Mouse (Mus musculus) neural tube, embryonic 14.5 days (tissue): ENCODE measurements around the gene Hmgcll1. TPM values are rescaled to one million over a fixed set of nuclear protein-coding genes. Genes with fewer than 3 reads are reported as not detected.

Experiments
- ATAC-seq: fragments of 200-750 bp; cut with Nextera tagmentation; 2 replicates; pipeline ENCODE4 v1.8.0; 2017; ENCODE audit warnings: low read depth, mild to moderate bottlenecking, moderate TSS enrichment, moderate library complexity
- H3K27ac ChIP-seq: fragments of 300-500 bp; sonication (generic); 2 replicates; pipeline ENCODE4 v1.5.1; 2014; ENCODE audit warnings: low read depth, mild to moderate bottlenecking, control low read depth, low read length, moderate library complexity, mixed read lengths
- H3K27me3 ChIP-seq: fragments of 300-500 bp; sonication (generic); 2 replicates; pipeline ENCODE4 v1.6.1; 2014; ENCODE audit warnings: low read length; ENCODE audit not compliant: control insufficient read depth, insufficient read depth
- H3K36me3 ChIP-seq: fragments of 300-500 bp; sonication (generic); 2 replicates; pipeline ENCODE4 v1.6.1; 2014; ENCODE audit warnings: low read length, mixed read lengths; ENCODE audit not compliant: control insufficient read depth, insufficient read depth
- H3K4me1 ChIP-seq: fragments of 300-500 bp; sonication (generic); 2 replicates; pipeline ENCODE4 v1.6.1; 2014; ENCODE audit warnings: low read length; ENCODE audit not compliant: control insufficient read depth, insufficient read depth
- H3K4me2 ChIP-seq: fragments of 300-500 bp; sonication (generic); 2 replicates; pipeline ENCODE4 v1.6.1; 2014; ENCODE audit warnings: mild to moderate bottlenecking, low read depth, low read length, control low read depth
- H3K4me3 ChIP-seq: fragments of 300-500 bp; sonication (generic); 2 replicates; pipeline ENCODE4 v1.5.1; 2014; ENCODE audit warnings: low read depth, low read length, control low read depth, mixed read lengths
- H3K9ac ChIP-seq: fragments of 300-500 bp; sonication (generic); replicated peaks from 2 replicates; pipeline ENCODE4 v1.6.1; 2014; ENCODE audit warnings: low read depth, mild to moderate bottlenecking, control low read depth, low read length, mixed read lengths
- H3K9me3 ChIP-seq: fragments of 300-500 bp; sonication (generic); 2 replicates; pipeline ENCODE4 v1.6.1; 2016; ENCODE audit warnings: low read length; ENCODE audit not compliant: control insufficient read depth
- WGBS: fragments of 180-500 bp; shearing (Covaris S2); extraction: QIAGEN DNeasy Blood & Tissue Kit; methylation state at CpG from one replicate; pipeline ENCODE4 v1.1.7; 2014; 5-methylcytosine and 5-hydroxymethylcytosine counted together
- polyA plus RNA-seq: library from polyadenylated mRNA; unstranded; fragments of >200 nt; fragmentation: Nextera tagmentation; extraction: Ambion mirVana; gene quantifications from 2 replicates; pipeline ENCODE4 v1.2.1, GENCODE M21; 2014

Gene Hmgcll1
- polyA plus RNA-seq, 1 experiment from 2014 or later, result 29.9 TPM

DNA sequence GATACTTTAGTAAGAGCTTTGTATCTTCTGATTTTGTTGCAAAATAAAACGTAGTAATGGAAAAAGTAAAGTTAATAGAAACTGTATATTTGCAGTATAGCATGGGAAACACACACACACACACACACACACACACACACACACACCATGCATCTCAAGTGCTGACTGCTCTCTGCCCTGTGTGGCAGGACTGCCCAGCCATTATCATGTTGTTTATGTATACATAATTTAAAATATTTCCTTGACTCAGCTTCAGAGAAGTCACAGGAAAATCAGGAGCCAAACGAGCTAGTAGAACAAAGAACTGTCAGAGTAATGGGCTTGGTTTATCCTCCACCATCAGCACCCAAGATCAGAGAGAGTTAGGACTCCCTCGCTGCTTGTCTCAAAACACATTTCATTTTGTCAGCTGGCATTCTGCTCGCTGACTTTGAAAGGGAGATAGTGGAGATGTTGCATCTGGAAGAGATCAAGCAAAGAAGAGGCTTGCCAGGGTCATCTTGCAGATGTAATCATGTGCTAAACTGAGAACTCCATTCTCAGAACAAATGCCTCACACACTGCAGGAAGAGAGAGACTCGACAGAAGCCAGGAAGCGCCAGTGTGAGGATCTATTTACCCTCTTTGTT lies 7.2 kb upstream of the Hmgcll1 start:
- H3K36me3 ChIP-seq, result no peaks in the 10 kb centered on the region
- WGBS, result 56% methylated on average over 6 of the region's 6 CpGs
- ATAC-seq, result no peak
- H3K27me3 ChIP-seq, result no peaks in the 10 kb centered on the region
- H3K4me1 ChIP-seq, result no peaks in the 10 kb centered on the region
- no peak overlapping the region for H3K4me2 ChIP-seq
- no peaks in the 10 kb centered on the region for H3K9me3 ChIP-seq
- no peak overlapping the region for H3K4me3 ChIP-seq
- H3K27ac ChIP-seq, result no peak overlapping the region
- H3K9ac ChIP-seq, result no peak overlapping the region

GRCm38 (mm10) chr9:76013789-76014188 lies 866 bp upstream of the Hmgcll1 start:
- 88% methylated on average over 6 of the region's 6 CpGs for WGBS
- H3K4me3 ChIP-seq, result no peak overlapping the region
- no peak overlapping the region for H3K9ac ChIP-seq
- H3K27ac ChIP-seq, result no peak overlapping the region
- ATAC-seq, result no peak
- H3K4me2 ChIP-seq, result no peak overlapping the region
- no peaks in the 10 kb centered on the region for H3K4me1 ChIP-seq
- H3K36me3 ChIP-seq, result no peaks in the 10 kb centered on the region
- H3K27me3 ChIP-seq, result no peaks in the 10 kb centered on the region
- no peaks in the 10 kb centered on the region for H3K9me3 ChIP-seq

DNA sequence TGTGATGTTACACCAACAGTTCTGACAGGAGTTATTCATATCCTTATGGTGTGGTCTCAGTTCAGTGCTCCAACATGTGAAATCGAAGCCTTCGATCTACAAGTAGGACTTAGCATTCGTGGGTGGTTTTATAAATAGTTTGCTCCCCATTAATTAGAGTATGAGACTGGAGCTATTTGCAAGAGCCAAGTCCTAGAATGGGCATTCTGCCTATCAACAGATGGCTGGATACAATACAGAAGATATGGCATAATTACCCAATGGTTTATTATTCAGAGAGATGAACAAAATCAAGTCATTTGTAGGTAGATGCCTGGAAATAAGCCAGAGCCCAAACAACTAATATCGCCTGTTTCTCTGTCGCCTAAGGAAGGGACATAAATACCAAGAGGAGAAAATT lies 1.3 kb downstream of the Hmgcll1 start:
- Histone ChIP-seq H3K4me3 (no peak overlapping the region), H3K9me3 (no peaks in the 10 kb centered on the region), H3K27ac (no peak overlapping the region), H3K4me1 (no peaks in the 10 kb centered on the region), H3K4me2 (peak overlapping the region; percentile 83), H3K27me3 (no peaks in the 10 kb centered on the region), H3K36me3 (no peaks in the 10 kb centered on the region), H3K9ac (no peak overlapping the region)
- 86% methylated on average over 5 of the region's 5 CpGs for WGBS
- ATAC-seq, result no peak

- Histone ChIP-seq H3K27me3 (no peaks in the 10 kb centered on the region), H3K4me3 (no peak overlapping the region), H3K4me2 (no peak overlapping the region), H3K27ac (no peak overlapping the region), H3K36me3 (no peaks in the 10 kb centered on the region), H3K9ac (no peak overlapping the region), H3K4me1 (no peaks in the 10 kb centered on the region), H3K9me3 (no peaks in the 10 kb centered on the region)
- 93% methylated on average over 10 of the region's 10 CpGs for WGBS
- ATAC-seq, result no peak
Observed at GRCm38 (mm10) chr9:76016506-76016905, 1.9 kb downstream of the Hmgcll1 start.

DNA sequence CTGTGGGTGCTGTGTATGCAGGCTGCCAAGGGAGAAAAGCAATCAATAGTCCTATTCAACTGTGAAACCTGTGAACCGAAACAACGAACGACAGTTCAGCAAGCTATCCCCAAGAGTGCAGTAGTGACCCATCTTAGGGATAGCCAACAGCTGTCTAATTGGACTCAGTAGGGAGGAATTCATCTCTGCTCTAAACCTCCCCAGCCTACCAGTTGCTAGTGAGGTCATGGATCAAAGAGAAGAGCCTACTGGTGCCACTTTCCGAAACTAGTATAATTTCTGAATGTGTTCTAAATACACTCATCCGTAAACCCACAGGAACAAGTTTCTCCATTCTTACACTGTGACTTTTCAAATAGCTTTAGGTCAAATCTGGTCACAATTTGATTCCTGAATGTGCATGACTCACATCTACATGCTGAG lies 8.9 kb downstream of the Hmgcll1 start:
- 47% methylated on average over 5 of the region's 5 CpGs for WGBS
- Histone ChIP-seq H3K9ac (no peak overlapping the region), H3K36me3 (no peaks in the 10 kb centered on the region), H3K9me3 (no peaks in the 10 kb centered on the region), H3K27ac (no peak overlapping the region), H3K27me3 (no peaks in the 10 kb centered on the region), H3K4me3 (no peak overlapping the region), H3K4me2 (no peak overlapping the region), H3K4me1 (no peaks in the 10 kb centered on the region)
- no peak for ATAC-seq

GRCm38 (mm10) chr9:76024277-76025246 lies 9.9 kb downstream of the Hmgcll1 start:
- no peak overlapping the region for H3K4me3 ChIP-seq
- H3K27ac ChIP-seq, result 0 out of 2 replicates have a peak overlapping the region, but pooled peaks have one; percentile 22
- ATAC-seq, result no peak
- no peak overlapping the region for H3K4me2 ChIP-seq
- H3K9ac ChIP-seq, result no peak overlapping the region
- WGBS, result 49% methylated on average over 5 of the region's 5 CpGs
- H3K4me1 ChIP-seq, result no peaks in the 10 kb centered on the region
- H3K27me3 ChIP-seq, result no peaks in the 10 kb centered on the region
- H3K9me3 ChIP-seq, result no peaks in the 10 kb centered on the region
- no peaks in the 10 kb centered on the region for H3K36me3 ChIP-seq

DNA sequence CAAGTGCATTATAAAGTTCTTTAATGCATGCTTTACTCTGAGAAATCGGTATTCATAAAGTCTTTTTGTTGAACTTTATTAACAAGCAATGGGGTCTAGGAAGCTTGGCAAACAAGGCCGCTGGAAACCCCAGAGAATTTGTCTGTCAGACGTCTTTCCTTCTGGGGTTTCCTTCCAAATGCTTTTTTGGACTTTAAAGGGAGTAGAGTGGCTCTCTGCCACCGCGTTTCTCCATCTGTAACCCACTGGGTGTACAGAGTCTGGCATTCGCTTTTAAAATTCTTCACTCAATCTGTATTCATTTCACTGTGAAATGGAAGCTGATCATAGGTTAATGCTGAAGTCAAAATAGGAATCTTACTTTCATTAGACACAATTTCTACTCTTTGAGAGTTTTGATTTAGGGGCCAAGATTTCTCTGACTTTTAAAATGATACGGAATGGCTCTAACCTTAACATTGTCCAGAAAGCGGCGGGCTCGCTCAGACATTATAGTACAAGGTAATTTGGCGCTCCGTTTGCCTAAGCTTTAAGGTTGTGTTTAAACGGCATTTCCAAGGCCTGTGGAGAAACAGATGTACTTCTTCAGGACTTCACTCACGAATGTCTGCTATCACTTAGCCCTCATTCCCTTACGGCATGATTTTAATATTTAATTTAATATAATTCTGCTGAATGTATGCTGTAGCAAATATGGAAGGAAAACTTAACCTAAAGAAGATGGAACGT lies 15.0 kb downstream of the Hmgcll1 start:
- H3K9me3 ChIP-seq, result no peaks in the 10 kb centered on the region
- no peaks in the 10 kb centered on the region for H3K4me1 ChIP-seq
- 84% methylated on average over 16 of the region's 16 CpGs for WGBS
- ATAC-seq, result no peak
- H3K4me3 ChIP-seq, result no peak overlapping the region
- no peaks in the 10 kb centered on the region for H3K27me3 ChIP-seq
- H3K27ac ChIP-seq, result no peak overlapping the region
- no peaks in the 10 kb centered on the region for H3K36me3 ChIP-seq
- H3K9ac ChIP-seq, result no peak overlapping the region
- H3K4me2 ChIP-seq, result no peak overlapping the region

- H3K4me1 ChIP-seq, result no peaks in the 10 kb centered on the region
- H3K9me3 ChIP-seq, result no peaks in the 10 kb centered on the region
- no peak for ATAC-seq
Observed at GRCm38 (mm10) chr9:76035058-76035457, 20.4 kb downstream of the Hmgcll1 start.

More at GRCm38 (mm10) chr9:76035058-76035457, 20.4 kb downstream of the Hmgcll1 start:
- Histone ChIP-seq H3K4me3 (no peak overlapping the region), H3K27me3 (no peaks in the 10 kb centered on the region), H3K4me2 (no peak overlapping the region), H3K9ac (no peak overlapping the region), H3K27ac (no peak overlapping the region), H3K36me3 (no peaks in the 10 kb centered on the region)
- 25% methylated on average over 7 of the region's 7 CpGs for WGBS
